Mouse (Mus musculus): ENCODE results near the gene Arhgap22.
A peak's percentile ranks its signal among the peaks of the same experiment; 100 is the strongest.

Arhgap22 gene

DNA sequence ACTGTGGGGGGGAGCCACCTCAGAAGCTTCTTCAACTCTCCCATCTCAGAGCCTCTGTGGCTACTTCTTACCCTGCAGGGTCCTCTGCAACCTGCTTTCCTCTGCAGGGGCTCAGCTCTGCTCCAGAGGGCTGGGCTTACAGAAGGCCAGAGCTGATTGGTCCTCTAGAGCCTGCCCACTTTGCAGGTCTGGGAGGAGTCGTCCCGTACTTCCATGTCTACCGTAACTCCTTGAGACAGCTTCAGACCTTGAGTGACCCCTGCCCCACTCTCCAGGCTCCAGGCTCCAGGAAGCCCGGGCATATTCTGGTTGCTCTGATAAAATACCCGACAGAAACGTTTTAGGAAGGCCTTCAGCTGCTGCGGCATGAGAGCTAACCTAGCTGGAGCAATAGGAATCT, 156.2 kb downstream of the Arhgap22 start:
- DNase-seq (ENCODE audit: low spot score) = no peak

- peak; percentile 51 for DNase-seq (ENCODE audit: low spot score)
Measured at GRCm38 (mm10) chr14:33371248-33371647, 157.4 kb downstream of the Arhgap22 start.

- DNase-seq (ENCODE audit: low spot score) = no peak
Measured at GRCm38 (mm10) chr14:33373271-33373670, 159.4 kb downstream of the Arhgap22 start.

GRCm38 (mm10) chr14:33374089-33374488, 160.3 kb downstream of the Arhgap22 start:
- DNase-seq (ENCODE audit: low spot score) = no peak

DNA sequence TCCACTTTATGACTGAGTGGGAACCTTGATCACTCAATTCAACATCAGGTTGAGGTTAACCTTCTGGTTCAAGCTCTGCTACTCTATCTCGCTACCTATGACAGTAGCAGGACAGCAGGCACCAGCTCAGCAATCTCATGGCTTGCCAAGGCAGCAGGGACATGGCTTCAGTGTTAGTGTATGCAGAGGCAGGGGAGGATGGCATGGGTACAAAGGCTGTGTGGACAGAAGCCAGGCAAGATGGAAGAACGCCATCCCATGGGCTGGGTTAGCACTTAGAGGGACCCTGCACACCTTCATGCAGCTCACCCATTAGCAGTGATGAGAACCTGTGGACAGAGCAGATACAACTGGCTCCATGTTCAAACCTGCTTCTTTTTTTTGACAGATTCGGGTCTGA, 163.4 kb downstream of the Arhgap22 start:
- DNase-seq (ENCODE audit: low spot score) = no peak

DNA sequence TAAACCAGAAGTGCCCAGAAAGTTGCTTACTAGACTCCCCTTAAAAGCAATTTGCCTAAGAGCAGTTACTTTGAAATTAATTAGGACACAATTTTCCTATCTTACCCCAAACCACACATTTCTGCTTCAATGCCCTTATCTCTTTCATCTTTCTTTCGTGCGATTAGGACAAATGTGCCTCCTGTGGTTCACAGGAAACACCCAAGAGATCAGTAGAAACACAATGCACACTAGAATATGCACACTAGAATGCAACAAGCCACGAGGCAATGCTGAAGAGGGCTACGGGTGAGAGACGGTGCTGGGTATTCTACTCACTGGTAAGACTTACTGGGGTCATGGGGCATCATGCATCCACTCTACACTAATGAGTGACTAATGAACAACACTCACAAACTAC, 164.9 kb downstream of the Arhgap22 start:
- no peak for DNase-seq (ENCODE audit: low spot score)

GRCm38 (mm10) chr14:33380830-33381457, 167.1 kb downstream of the Arhgap22 start:
- no peak for DNase-seq (ENCODE audit: low spot score)

- DNase-seq (ENCODE audit: low spot score) = no peak
Measured at GRCm38 (mm10) chr14:33398065-33398860, 184.4 kb downstream of the Arhgap22 start.

- DNase-seq (ENCODE audit: low spot score) = no peak
Measured at GRCm38 (mm10) chr14:33400019-33400418, 186.2 kb downstream of the Arhgap22 start.

GRCm38 (mm10) chr14:33402331-33402730, 188.5 kb downstream of the Arhgap22 start:
- no peak for DNase-seq (ENCODE audit: low spot score)

DNA sequence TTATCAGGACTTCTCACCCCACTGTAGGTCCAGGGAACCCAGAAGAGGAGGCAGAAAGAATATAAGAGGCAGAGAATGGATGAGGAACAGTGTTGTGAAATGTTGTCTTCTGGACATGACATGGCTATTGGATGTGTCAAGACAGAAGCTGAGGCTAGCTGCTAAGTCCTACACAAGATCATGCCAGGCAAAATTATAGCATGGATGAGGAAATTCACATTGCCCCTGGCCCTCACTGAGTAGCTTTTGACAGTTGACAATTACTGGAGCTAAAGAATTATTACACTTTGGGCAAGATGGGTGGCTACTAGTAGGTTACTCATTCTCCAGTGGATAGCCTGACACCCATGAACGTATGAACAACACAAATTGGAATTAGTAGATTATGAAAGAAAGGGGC, 201.9 kb downstream of the Arhgap22 start:
- DNase-seq (ENCODE audit: low spot score) = no peak

GRCm38 (mm10) chr14:33418311-33418909, 204.6 kb downstream of the Arhgap22 start:
- DNase-seq (ENCODE audit: low spot score) = no peak

All from urinary bladder, postnatal 25 days (tissue).